Mouse (Mus musculus) liver, adult 2 months (tissue): ENCODE data around the gene Gpr137. TPM values are rescaled to one million over a fixed set of nuclear protein-coding genes. Genes with fewer than 3 reads are reported as not detected.
"Not testable (repeated sequence)": the region's sequence is repeated elsewhere in the genome, so short reads cannot be mapped to it uniquely, and the experiment has no call there.

Source experiments
- DNase-seq: peaks from one replicate; pipeline ENCODE4 v3.0.0-alpha.2; 2011; ENCODE audit warnings: low read depth, low spot score; ENCODE audit errors: extremely low read depth
- H3K27ac ChIP-seq: fragments of 200-500 bp; replicated peaks from 2 replicates; pipeline ENCODE4 v1.5.1; 2012; ENCODE audit warnings: low read depth, mild to moderate bottlenecking, control low read depth, inconsistent platforms, low read length; ENCODE audit not compliant: insufficient read depth
- H3K27me3 ChIP-seq: fragments of 200-500 bp; 2 replicates; pipeline ENCODE4 v1.6.1; 2012; ENCODE audit warnings: mild to moderate bottlenecking, moderate library complexity, low read length, inconsistent platforms; ENCODE audit not compliant: control insufficient read depth, insufficient read depth
- H3K36me3 ChIP-seq: fragments of 200-500 bp; 2 replicates; pipeline ENCODE4 v1.6.1; 2012; ENCODE audit warnings: low read length, inconsistent platforms; ENCODE audit not compliant: control insufficient read depth, insufficient read depth
- H3K4me1 ChIP-seq: fragments of 200-500 bp; 2 replicates; pipeline ENCODE4 v1.6.1; 2011; ENCODE audit warnings: low read length; ENCODE audit not compliant: control insufficient read depth, insufficient read depth
- H3K4me3 ChIP-seq: fragments of 200-500 bp; 2 replicates; pipeline ENCODE4 v1.5.1; 2011; ENCODE audit warnings: low read depth, mild to moderate bottlenecking, control low read depth, low read length, moderate library complexity; ENCODE audit not compliant: insufficient read depth
- H3K79me2 ChIP-seq: fragments of 200-500 bp; 2 replicates; pipeline ENCODE4 v1.6.1; 2012; ENCODE audit warnings: inconsistent platforms, mild to moderate bottlenecking, low read length, moderate library complexity; ENCODE audit not compliant: control insufficient read depth, insufficient read depth
- H3K9ac ChIP-seq: fragments of 200-500 bp; 2 replicates; pipeline ENCODE4 v1.6.1; 2012; ENCODE audit warnings: low read depth, mild to moderate bottlenecking, control low read depth, inconsistent platforms, low read length
- CTCF ChIP-seq: fragments of 200-500 bp; IDR thresholded peaks from 2 replicates; pipeline ENCODE4 v1.5.1; 2011; ENCODE audit warnings: low read depth, low read length, control low read depth
- POLR2A ChIP-seq: fragments of 200-500 bp; IDR thresholded peaks from 2 replicates; pipeline ENCODE4 v1.6.1; 2011; ENCODE audit warnings: low read length, control low read depth; ENCODE audit not compliant: insufficient read depth; ENCODE audit errors: extremely low read depth
- WGBS: fragments of 180-500 bp; shearing (Covaris S2); methylation state at CpG from one replicate; pipeline ENCODE4 v1.1.7; 2018; 5-methylcytosine and 5-hydroxymethylcytosine counted together
- polyA plus RNA-seq: library from polyadenylated mRNA; depleted of rRNA; stranded (reverse); fragments of >200 nt; gene quantifications from 2 replicates; pipeline ENCODE4 v1.2.3, GENCODE M21; 2012
- total RNA-seq: library from RNA; depleted of rRNA; stranded (reverse); fragments of >200 nt; gene quantifications from 2 replicates; pipeline ENCODE4 v1.2.3, GENCODE M21; 2014

Gpr137 gene
- total and polyA plus RNA-seq, 2 experiments = 12.3 to 61.1 TPM

DNA sequence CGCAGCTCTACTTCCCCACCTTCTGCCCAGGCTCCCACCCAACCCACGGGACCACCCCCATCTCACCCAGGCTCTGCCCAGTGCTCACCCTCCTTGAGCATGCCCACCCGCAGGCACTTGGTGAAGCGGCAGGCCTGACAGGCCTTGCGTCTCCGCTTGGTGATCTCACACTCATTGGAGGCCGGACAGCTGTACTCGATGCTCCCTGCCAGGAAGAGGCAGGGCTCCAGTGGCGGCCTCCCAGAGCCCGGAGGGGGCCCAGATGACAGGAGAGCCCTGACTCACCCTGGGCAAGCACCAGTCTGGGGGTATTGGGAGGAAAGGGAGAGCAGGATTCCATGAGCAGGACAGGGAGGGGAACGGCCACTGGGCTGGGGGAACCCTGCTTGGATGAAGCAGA, 28.3 kb downstream of the Gpr137 start:
- TF ChIP-seq POLR2A (no peak), CTCF (no peak)
- Histone ChIP-seq H3K27ac (no peak overlapping the region), H3K27me3 (no peaks in the 10 kb centered on the region), H3K9ac (no peak overlapping the region), H3K79me2 (peaks cover 14% of the 10 kb centered on the region; the same call in 1 of the 2 replicates), H3K4me3 (no peak overlapping the region), H3K4me1 (peaks cover 16% of the 10 kb centered on the region), H3K36me3 (peaks cover 9% of the 10 kb centered on the region; the same call in 1 of the 2 replicates)
- no peak for DNase-seq
- WGBS = 97% methylated on average over 11 of the region's 11 CpGs

DNA sequence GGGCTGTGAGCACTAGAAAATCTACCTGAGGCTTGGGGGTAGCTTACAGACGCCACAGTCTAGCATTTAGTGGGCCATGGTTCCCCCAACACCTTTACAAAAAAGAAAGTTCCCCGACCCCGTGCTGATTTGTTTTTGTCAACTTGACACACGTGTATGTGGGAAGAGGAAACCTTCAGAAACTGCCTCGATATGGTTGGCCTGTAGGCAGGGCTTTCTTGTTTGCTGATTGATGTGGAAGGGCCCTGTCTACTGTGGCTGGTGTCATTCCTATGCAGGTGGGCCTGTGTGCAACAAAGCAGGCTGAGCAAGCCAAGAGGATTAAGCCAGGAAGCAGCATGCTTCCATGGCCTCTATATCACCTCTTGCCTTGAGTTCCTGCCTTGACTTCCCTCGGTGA, 29.2 kb downstream of the Gpr137 start:
- WGBS = 80% methylated on average over 6 of the region's 6 CpGs
- TF ChIP-seq CTCF = no peak
- no peak for TF ChIP-seq POLR2A
- Histone ChIP-seq H3K9ac (no peak overlapping the region), H3K27me3 (no peaks in the 10 kb centered on the region), H3K4me3 (no peak overlapping the region), H3K27ac (no peak overlapping the region), H3K36me3 (peaks cover 9% of the 10 kb centered on the region; the same call in 1 of the 2 replicates), H3K79me2 (peaks cover 14% of the 10 kb centered on the region; the same call in 1 of the 2 replicates), H3K4me1 (peaks cover 10% of the 10 kb centered on the region)
- no peak for DNase-seq

DNA sequence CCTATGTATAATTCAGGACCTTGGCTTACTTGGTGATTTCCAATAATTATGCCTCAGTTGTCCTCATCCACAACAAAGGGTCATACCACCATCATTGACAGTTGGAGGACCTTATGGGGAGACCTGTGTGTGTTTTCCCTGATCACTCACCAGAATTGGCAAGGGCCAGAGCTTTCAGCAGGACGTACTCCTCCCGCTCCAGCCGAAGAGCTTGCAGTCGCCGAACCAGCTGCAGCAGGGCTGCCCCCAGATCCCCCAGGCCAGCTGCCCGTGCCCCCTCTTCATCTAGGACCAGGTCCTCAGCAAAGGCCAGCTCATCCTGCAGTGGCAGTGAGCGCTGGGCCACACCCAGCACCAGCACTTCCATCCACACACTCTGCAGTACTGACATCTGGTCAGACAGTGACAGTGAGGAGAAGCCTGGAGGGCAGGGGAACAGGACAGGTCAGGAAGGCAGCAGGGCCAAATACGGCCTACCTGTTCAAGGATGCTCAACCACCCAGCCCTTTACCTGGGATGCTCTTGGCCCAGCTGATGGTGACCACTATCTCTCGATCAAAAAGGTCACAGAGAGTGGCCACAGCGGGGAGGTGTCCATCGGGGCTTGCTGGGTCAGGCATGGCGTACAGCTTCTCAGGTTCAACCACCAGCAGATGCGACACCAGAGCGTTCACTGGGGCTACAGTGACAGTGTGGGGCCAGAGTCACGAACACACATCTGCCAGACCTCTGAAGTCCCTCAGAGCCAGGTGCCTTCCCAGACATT, 29.9 kb downstream of the Gpr137 start:
- Histone ChIP-seq H3K4me1 (peaks cover 13% of the 10 kb centered on the region), H3K9ac (no peak overlapping the region), H3K27me3 (no peaks in the 10 kb centered on the region), H3K36me3 (peaks cover 9% of the 10 kb centered on the region; the same call in 1 of the 2 replicates), H3K27ac (no peak overlapping the region), H3K79me2 (peaks cover 14% of the 10 kb centered on the region; the same call in 1 of the 2 replicates), H3K4me3 (no peak overlapping the region)
- TF ChIP-seq CTCF (no peak), POLR2A (no peak)
- 90% methylated on average over 15 of the region's 15 CpGs for WGBS
- no peak for DNase-seq

DNA sequence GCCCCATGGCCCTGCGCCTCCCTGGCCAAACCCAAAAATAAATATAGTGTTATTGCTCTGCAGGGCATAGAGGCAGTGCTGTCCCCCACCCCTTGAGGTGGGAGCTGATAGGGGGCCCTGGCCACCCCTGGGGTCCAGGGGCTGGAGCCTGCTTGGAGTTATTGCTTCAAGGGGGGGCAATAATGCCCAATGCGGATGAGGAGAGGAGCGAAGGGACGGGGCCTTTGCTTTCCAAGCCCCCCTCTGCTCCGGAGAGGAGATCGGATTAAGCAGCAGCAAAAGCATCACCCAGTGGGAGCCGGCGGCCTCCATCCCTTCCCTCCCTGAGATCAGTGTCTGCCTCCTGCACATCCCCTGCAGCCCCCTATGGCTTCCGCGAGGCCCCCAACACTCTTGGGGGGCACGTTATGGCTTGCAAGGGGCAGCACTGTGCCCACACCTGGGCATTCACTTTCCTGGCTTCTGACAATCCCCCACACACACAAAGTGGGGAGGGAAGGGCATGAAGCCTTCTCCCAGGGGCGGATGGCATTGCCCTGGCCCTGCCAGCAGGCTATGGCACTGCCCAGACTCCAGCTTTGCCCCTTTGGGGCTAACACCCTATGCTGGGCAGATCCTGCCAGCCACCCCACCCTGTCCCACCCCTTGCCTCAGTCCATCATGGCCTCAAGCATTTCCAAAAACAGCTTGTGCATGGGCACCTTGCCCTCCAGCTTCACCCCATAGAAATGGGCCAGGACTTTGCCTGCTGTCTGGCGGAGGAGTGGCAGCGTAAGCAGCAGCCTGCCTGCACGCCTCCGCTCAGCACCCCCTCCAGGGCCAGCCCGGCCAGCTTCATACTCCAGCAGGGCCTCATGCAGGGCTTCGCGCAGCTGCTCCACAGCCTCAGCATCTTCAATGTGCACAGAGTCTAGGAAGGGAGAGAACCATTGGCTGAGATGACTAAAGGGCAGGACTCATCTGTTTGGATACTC, 30.9 kb downstream of the Gpr137 start:
- DNase-seq = no peak
- Histone ChIP-seq H3K79me2 (peaks cover 11% of the 10 kb centered on the region; the same call in 1 of the 2 replicates), H3K4me3 (no peak overlapping the region), H3K9ac (no peak overlapping the region), H3K27ac (no peak overlapping the region), H3K36me3 (peaks cover 16% of the 10 kb centered on the region; the same call in 1 of the 2 replicates), H3K4me1 (peaks cover 12% of the 10 kb centered on the region), H3K27me3 (no peaks in the 10 kb centered on the region)
- WGBS = 85% methylated on average over 19 of the region's 19 CpGs
- TF ChIP-seq POLR2A = no peak
- TF ChIP-seq CTCF = no peak

DNA sequence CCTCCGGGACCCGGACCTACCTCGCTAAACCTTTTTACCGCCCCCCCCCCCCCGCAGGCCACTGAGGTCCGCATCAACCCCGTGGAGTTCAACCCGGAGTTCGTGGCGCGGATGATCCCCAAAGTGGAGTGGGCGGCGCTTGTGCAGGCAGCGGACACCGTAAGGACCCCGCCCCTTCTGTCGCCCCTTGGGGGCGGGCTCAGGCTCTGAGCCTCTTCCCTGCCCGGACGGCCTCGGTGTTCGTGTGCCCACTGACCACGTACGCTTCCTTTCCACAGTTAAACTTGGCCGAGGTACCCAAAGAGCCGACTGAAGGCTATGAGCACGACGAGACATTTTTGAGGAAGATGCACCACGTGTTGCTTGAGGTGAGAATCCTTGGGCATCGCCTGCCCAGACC, 32.0 kb downstream of the Gpr137 start:
- peak overlapping the region; percentile 76 for H3K9ac ChIP-seq
- H3K36me3 ChIP-seq = peaks cover 17% of the 10 kb centered on the region; the same call in 1 of the 2 replicates
- not testable (repeated sequence) for H3K79me2 ChIP-seq, H3K27me3 ChIP-seq
- under 1% methylated on average over 30 of the region's 30 CpGs for WGBS
- peak overlapping the region; percentile 86 for H3K4me3 ChIP-seq
- peak overlapping the region; percentile 96 for H3K27ac ChIP-seq
- H3K4me1 ChIP-seq = peaks cover 17% of the 10 kb centered on the region
- DNase-seq = peak; percentile 36
